Mouse (Mus musculus) heart, embryonic 11.5 days (tissue): ENCODE results near the gene Zfyve9. TPM values are rescaled to one million over a fixed set of nuclear protein-coding genes. Genes with fewer than 3 reads are reported as not detected.
"Not testable (repeated sequence)": the region's sequence is repeated elsewhere in the genome, so short reads cannot be mapped to it uniquely, and the experiment has no call there.

Source experiments
- ATAC-seq: fragments of 200-750 bp; cut with Nextera tagmentation; replicated peaks from 2 replicates; pipeline ENCODE4 v1.8.0; 2017; ENCODE audit warnings: moderate library complexity; ENCODE audit not compliant: insufficient number of reproducible peaks, low FRiP score, low TSS enrichment
- H3K27ac ChIP-seq: fragments of 300-500 bp; sonication (generic); 2 replicates; pipeline ENCODE4 v1.5.1; 2014; ENCODE audit warnings: mild to moderate bottlenecking, low read depth, low read length
- H3K27me3 ChIP-seq: fragments of 300-500 bp; sonication (generic); 2 replicates; pipeline ENCODE4 v1.6.1; 2014; ENCODE audit warnings: mild to moderate bottlenecking, low read length, mixed read lengths; ENCODE audit not compliant: control insufficient read depth, insufficient read depth
- H3K36me3 ChIP-seq: fragments of 300-500 bp; sonication (generic); 2 replicates; pipeline ENCODE4 v1.6.1; 2014; ENCODE audit warnings: mild to moderate bottlenecking, low read length, moderate library complexity, mixed read lengths; ENCODE audit not compliant: control insufficient read depth, insufficient read depth
- H3K4me1 ChIP-seq: fragments of 300-500 bp; sonication (generic); 2 replicates; pipeline ENCODE4 v1.6.1; 2014; ENCODE audit warnings: low read length; ENCODE audit not compliant: control insufficient read depth, insufficient read depth
- H3K4me2 ChIP-seq: fragments of 300-500 bp; sonication (generic); 2 replicates; pipeline ENCODE4 v1.6.1; 2014; ENCODE audit warnings: mild to moderate bottlenecking, moderate library complexity
- H3K4me3 ChIP-seq: fragments of 300-500 bp; sonication (generic); 2 replicates; pipeline ENCODE4 v1.5.1; 2014; ENCODE audit warnings: low read depth, low read length
- H3K9ac ChIP-seq: fragments of 300-500 bp; sonication (generic); 2 replicates; pipeline ENCODE4 v1.6.1; 2014; ENCODE audit warnings: mild to moderate bottlenecking, low read depth, low read length, moderate library complexity
- H3K9me3 ChIP-seq: fragments of 300-500 bp; sonication (generic); replicated peaks from 2 replicates; pipeline ENCODE4 v1.6.1; 2016; ENCODE audit warnings: low read length; ENCODE audit not compliant: control insufficient read depth
- WGBS: fragments of 180-500 bp; shearing (Covaris S2); extraction: QIAGEN DNeasy Blood & Tissue Kit; methylation state at CpG from one replicate; pipeline ENCODE4 v1.1.7; 2014; ENCODE audit not compliant: insufficient replicate concordance; 5-methylcytosine and 5-hydroxymethylcytosine counted together
- polyA plus RNA-seq: library from polyadenylated mRNA; unstranded; fragments of >200 nt; fragmentation: Nextera tagmentation; extraction: Ambion mirVana; gene quantifications from 2 replicates; pipeline ENCODE4 v1.2.1, GENCODE M21; 2014

The Zfyve9 gene
- polyA plus RNA-seq, 1 experiment from 2014 or later: 4.4 TPM

GRCm38 (mm10) chr4:108691469-108691868 is 89.1 kb downstream of the Zfyve9 start:
- Histone ChIP-seq H3K4me1 (no peaks in the 10 kb centered on the region), H3K27ac (no peak overlapping the region)
- ATAC-seq: no peak

GRCm38 (mm10) chr4:108690479-108690878 is 90.1 kb downstream of the Zfyve9 start:
- Histone ChIP-seq H3K4me2 (no peak overlapping the region), H3K4me1 (no peaks in the 10 kb centered on the region), H3K4me3 (no peak overlapping the region), H3K9ac (no peak overlapping the region), H3K36me3 (peaks cover 8% of the 10 kb centered on the region; the same call in 1 of the 2 replicates), H3K27me3 (no peaks in the 10 kb centered on the region), H3K27ac (no peak overlapping the region), H3K9me3 (no peaks in the 10 kb centered on the region)
- no peak for ATAC-seq
- WGBS: 86% methylated on average over 3 of the region's 3 CpGs

More at GRCm38 (mm10) chr4:108691469-108691868, 89.1 kb downstream of the Zfyve9 start:
- H3K4me3 ChIP-seq: no peak overlapping the region
- no peak overlapping the region for H3K9ac ChIP-seq
- peaks cover 8% of the 10 kb centered on the region; the same call in 1 of the 2 replicates for H3K36me3 ChIP-seq
- no peaks in the 10 kb centered on the region for H3K27me3 ChIP-seq
- no peak overlapping the region for H3K4me2 ChIP-seq
- H3K9me3 ChIP-seq: no peaks in the 10 kb centered on the region

DNA sequence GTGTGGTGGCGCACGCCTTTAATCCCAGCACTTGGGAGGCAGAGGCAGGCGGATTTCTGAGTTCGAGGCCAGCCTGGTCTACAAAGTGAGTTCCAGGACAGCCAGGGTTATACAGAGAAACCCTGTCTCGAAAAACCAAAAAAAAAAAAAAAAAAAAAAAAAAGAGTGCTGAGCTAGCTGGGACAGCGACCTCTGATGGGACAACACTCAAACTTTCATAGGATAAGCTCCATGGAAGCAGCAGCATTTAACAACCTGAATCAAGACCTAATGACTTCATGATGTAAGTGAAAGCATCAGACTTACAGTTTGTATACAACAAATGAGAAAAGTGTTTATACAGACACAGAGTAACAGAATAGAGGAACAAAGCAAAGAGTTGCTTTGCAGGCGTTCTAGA is 93.5 kb downstream of the Zfyve9 start:
- 87% methylated on average over 5 of the region's 7 CpGs for WGBS
- H3K4me2 ChIP-seq, H3K4me3 ChIP-seq: not testable (repeated sequence)

DNA sequence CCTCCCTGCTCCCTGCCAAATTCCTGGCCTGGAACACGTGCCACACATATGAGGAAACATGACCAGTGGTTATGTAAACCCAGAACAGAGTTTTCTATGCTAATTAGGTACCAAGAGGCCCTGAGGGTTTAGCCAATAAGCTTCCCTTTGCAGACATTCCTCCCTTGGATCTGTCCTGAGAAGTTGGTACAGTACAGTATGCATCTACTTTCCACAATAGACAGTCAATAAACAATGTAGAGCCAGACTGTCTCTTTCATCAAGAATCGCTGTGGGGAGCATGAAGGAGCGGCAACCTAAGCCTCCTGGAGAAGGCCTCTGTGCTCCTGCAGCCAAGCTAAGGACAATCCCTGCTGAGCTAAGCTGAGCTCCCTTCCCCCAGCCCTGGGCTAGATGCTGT is 94.4 kb downstream of the Zfyve9 start:
- H3K4me1 ChIP-seq: no peaks in the 10 kb centered on the region
- no peak overlapping the region for H3K4me3 ChIP-seq
- ATAC-seq: no peak
- no peak overlapping the region for H3K4me2 ChIP-seq
- H3K27me3 ChIP-seq: no peaks in the 10 kb centered on the region
- WGBS: 67% methylated on average over 3 of the region's 3 CpGs
- no peak overlapping the region for H3K27ac ChIP-seq
- no peaks in the 10 kb centered on the region for H3K9me3 ChIP-seq
- H3K36me3 ChIP-seq: peaks cover 6% of the 10 kb centered on the region; the same call in 1 of the 2 replicates
- no peak overlapping the region for H3K9ac ChIP-seq

More for the DNA sequence above, 93.5 kb downstream of the Zfyve9 start:
- not testable (repeated sequence) for ATAC-seq, H3K9me3 ChIP-seq, H3K4me1 ChIP-seq, H3K36me3 ChIP-seq, H3K27ac ChIP-seq, H3K9ac ChIP-seq, H3K27me3 ChIP-seq

- Histone ChIP-seq H3K4me2 (no peak overlapping the region), H3K4me1 (no peaks in the 10 kb centered on the region)
- WGBS: 72% methylated on average over 2 of the region's 2 CpGs
Observed at GRCm38 (mm10) chr4:108664407-108664806, 116.2 kb downstream of the Zfyve9 start.

DNA sequence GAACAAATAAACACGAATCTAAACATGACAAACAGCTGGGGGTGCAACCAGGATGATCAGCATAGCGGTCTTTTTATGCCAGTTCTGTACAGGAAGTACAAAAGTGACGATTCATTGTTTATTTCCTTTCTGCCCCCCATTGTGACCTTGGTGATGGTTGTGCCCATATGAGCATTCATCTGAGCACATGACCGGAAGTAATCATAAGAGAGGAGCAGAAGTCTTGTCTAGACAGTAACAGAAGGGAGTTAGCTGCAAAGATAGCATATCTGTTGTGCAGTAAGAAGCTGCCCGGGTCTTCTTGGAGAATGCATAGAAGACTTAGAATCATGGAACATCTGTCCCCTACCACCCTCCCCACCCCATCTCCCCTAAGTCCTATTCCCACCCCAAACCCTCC is 141.8 kb downstream of the Zfyve9 start:
- ATAC-seq: no peak
- Histone ChIP-seq H3K36me3 (peaks cover 8% of the 10 kb centered on the region; the same call in 1 of the 2 replicates), H3K4me1 (no peaks in the 10 kb centered on the region), H3K9me3 (no peaks in the 10 kb centered on the region), H3K9ac (no peak overlapping the region), H3K27ac (no peak overlapping the region), H3K27me3 (no peaks in the 10 kb centered on the region), H3K4me3 (no peak overlapping the region), H3K4me2 (no peak overlapping the region)
- 71% methylated on average over 5 of the region's 5 CpGs for WGBS

More at GRCm38 (mm10) chr4:108664407-108664806, 116.2 kb downstream of the Zfyve9 start:
- no peak overlapping the region for H3K9ac ChIP-seq
- H3K27ac ChIP-seq: no peak overlapping the region
- no peak for ATAC-seq
- 0 out of 2 replicates have a peak, but pooled peaks cover 6% of the 10 kb centered on the region for H3K36me3 ChIP-seq
- no peaks in the 10 kb centered on the region for H3K9me3 ChIP-seq
- H3K4me3 ChIP-seq: no peak overlapping the region
- H3K27me3 ChIP-seq: no peaks in the 10 kb centered on the region

DNA sequence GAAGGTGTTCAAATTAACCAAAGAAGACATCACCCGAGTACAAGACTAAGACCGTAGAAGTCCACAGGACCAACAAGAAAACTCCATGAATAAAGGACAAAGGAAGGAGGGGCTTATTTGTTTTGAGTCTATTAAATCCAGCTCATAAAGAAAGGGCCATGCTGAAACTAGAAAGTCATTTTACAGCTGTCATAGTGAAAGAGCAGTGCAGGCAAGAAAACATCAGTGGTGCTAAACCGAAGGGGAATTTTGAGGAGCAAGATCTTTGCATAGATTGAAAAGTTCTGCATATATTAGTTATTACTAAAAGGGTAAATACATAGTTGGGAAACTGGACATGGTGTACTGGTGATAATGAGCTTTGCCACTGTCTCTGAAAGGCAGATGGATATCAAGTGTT is 142.9 kb downstream of the Zfyve9 start:
- H3K4me1 ChIP-seq: no peaks in the 10 kb centered on the region
- no peak overlapping the region for H3K4me2 ChIP-seq
- no peak for ATAC-seq
- no peak overlapping the region for H3K9ac ChIP-seq
- H3K4me3 ChIP-seq: no peak overlapping the region
- H3K27me3 ChIP-seq: no peaks in the 10 kb centered on the region
- no peak overlapping the region for H3K27ac ChIP-seq
- peaks cover 11% of the 10 kb centered on the region; the same call in 1 of the 2 replicates for H3K36me3 ChIP-seq
- WGBS: 90% methylated on average over 3 of the region's 3 CpGs
- no peaks in the 10 kb centered on the region for H3K9me3 ChIP-seq

- Histone ChIP-seq H3K4me1 (no peaks in the 10 kb centered on the region), H3K9ac (no peak overlapping the region), H3K36me3 (peaks cover 17% of the 10 kb centered on the region), H3K4me2 (no peak overlapping the region), H3K27ac (no peak overlapping the region), H3K4me3 (no peak overlapping the region), H3K9me3 (no peaks in the 10 kb centered on the region), H3K27me3 (no peaks in the 10 kb centered on the region)
- no peak for ATAC-seq
Observed at GRCm38 (mm10) chr4:108635101-108635500, 145.5 kb downstream of the Zfyve9 start.

DNA sequence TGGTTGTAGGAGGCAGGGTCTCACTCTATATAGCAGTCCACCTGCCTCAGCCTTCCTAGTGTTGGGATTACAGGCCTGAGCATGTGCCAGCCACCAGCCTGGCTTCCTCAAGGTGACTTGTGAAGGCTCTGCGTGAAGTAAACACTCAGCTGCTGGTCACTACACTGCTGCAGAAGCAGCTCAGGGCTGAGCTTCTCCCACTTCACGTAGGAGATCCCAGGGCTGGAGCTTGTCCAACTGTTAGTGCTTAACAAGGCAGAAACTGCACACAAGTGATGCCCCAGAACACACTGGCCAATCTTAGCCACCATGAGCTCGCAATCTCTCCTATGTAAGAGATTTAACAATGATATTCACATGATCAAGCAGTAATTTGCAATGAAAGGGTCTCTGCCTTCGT is 145.9 kb downstream of the Zfyve9 start:
- 80% methylated on average over 4 of the region's 4 CpGs for WGBS
- H3K36me3 ChIP-seq: peaks cover 20% of the 10 kb centered on the region

More for the DNA sequence above, 145.9 kb downstream of the Zfyve9 start:
- no peak overlapping the region for H3K4me3 ChIP-seq
- H3K4me1 ChIP-seq: no peaks in the 10 kb centered on the region
- ATAC-seq: no peak
- no peak overlapping the region for H3K27ac ChIP-seq
- no peaks in the 10 kb centered on the region for H3K9me3 ChIP-seq
- no peak overlapping the region for H3K9ac ChIP-seq
- H3K27me3 ChIP-seq: no peaks in the 10 kb centered on the region
- no peak overlapping the region for H3K4me2 ChIP-seq
